Mouse (Mus musculus): Measurements from ENCODE around the gene Dip2a. TPM values are rescaled to one million over a fixed set of nuclear protein-coding genes. Genes with fewer than 3 reads are reported as not detected.

Gene Dip2a
- total and polyA plus RNA-seq, 3 experiments, result 7.5 to 9.2 (median 8.4) TPM

- no peak for DNase-seq
- H3K4me3 ChIP-seq, result no peak overlapping the region
- H3K27ac ChIP-seq, result no peak overlapping the region
- no peaks in the 10 kb centered on the region for H3K79me2 ChIP-seq (replicated peaks; ENCODE audit: control insufficient read depth, insufficient read depth, low read length)
- no peak for TF ChIP-seq EP300 (IDR thresholded peaks at IDR 0.05; ENCODE audit: insufficient read depth, low read depth, low read length)
- no peak for TF ChIP-seq POLR2A (IDR thresholded peaks at IDR 0.05; ENCODE audit: insufficient read depth, low read depth, low read length)
- no peak for TF ChIP-seq CTCF (IDR thresholded peaks at IDR 0.05)
- H3K36me3 ChIP-seq (ENCODE audit: control insufficient read depth, insufficient read depth, low read length), result peaks cover under 1% of the 10 kb centered on the region; the same call in 1 of the 2 replicates
- H3K9ac ChIP-seq (ENCODE audit: low read depth, low read length), result no peak overlapping the region
- intact Hi-C loops (cut with DNase I), result no loop called here
- H3K27me3 ChIP-seq (ENCODE audit: control insufficient read depth, insufficient read depth, low read length), result no peaks in the 10 kb centered on the region
- no peaks in the 10 kb centered on the region for H3K4me1 ChIP-seq (ENCODE audit: control insufficient read depth, insufficient read depth, low read length)
- 85% methylated on average over 13 of the region's 13 CpGs for WGBS
Measured at GRCm38 (mm10) chr10:76368766-76369165, 23.7 kb upstream of the Dip2a start.

DNA sequence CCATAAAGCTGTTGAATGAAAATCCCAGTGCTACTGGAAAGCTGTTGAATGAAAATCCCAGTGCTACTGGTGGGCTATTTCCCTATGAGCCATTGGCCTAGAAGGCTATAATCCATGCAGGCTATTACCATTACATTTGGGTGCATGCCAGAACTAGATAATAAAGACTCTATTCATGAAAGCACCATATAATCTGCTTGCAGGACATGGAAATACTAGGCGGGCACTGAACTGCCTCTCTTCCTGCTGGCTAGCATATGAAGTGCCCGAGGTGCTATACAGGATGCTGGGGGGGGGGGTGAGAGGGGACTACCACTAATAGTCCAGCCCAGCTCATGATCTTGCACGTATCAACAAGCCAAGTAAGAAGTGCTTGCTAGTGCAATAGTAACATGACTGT, 18.1 kb upstream of the Dip2a start:
- H3K79me2 ChIP-seq (replicated peaks; ENCODE audit: control insufficient read depth, insufficient read depth, low read length), result no peaks in the 10 kb centered on the region
- peaks cover 3% of the 10 kb centered on the region for H3K36me3 ChIP-seq (ENCODE audit: control insufficient read depth, insufficient read depth, low read length)
- no peak overlapping the region for H3K4me3 ChIP-seq
- H3K4me1 ChIP-seq (ENCODE audit: control insufficient read depth, insufficient read depth, low read length), result no peaks in the 10 kb centered on the region
- H3K27ac ChIP-seq, result no peak overlapping the region
- no peak for TF ChIP-seq POLR2A (IDR thresholded peaks at IDR 0.05; ENCODE audit: insufficient read depth, low read depth, low read length)
- TF ChIP-seq CTCF (IDR thresholded peaks at IDR 0.05), result no peak
- no peak for TF ChIP-seq EP300 (IDR thresholded peaks at IDR 0.05; ENCODE audit: insufficient read depth, low read depth, low read length)
- H3K9ac ChIP-seq (ENCODE audit: low read depth, low read length), result no peak overlapping the region
- intact Hi-C loops (cut with DNase I), result no loop called here
- no peak for DNase-seq
- H3K27me3 ChIP-seq (ENCODE audit: control insufficient read depth, insufficient read depth, low read length), result no peaks in the 10 kb centered on the region
- WGBS, result 27% methylated on average over 3 of the region's 3 CpGs

GRCm38 (mm10) chr10:76358468-76358867, 13.4 kb upstream of the Dip2a start:
- intact Hi-C loops (cut with DNase I), result no loop called here
- H3K4me3 ChIP-seq, result no peak overlapping the region
- WGBS, result 70% methylated on average over 5 of the region's 5 CpGs
- no peaks in the 10 kb centered on the region for H3K36me3 ChIP-seq (ENCODE audit: control insufficient read depth, insufficient read depth, low read length)
- no peak overlapping the region for H3K27ac ChIP-seq
- DNase-seq, result no peak
- TF ChIP-seq CTCF (IDR thresholded peaks at IDR 0.05) (no peak), EP300 (IDR thresholded peaks at IDR 0.05; ENCODE audit: insufficient read depth, low read depth, low read length) (no peak), POLR2A (IDR thresholded peaks at IDR 0.05; ENCODE audit: insufficient read depth, low read depth, low read length) (no peak)
- H3K27me3 ChIP-seq (ENCODE audit: control insufficient read depth, insufficient read depth, low read length), result no peaks in the 10 kb centered on the region
- H3K9ac ChIP-seq (ENCODE audit: low read depth, low read length), result no peak overlapping the region
- H3K79me2 ChIP-seq (replicated peaks; ENCODE audit: control insufficient read depth, insufficient read depth, low read length), result no peaks in the 10 kb centered on the region
- no peaks in the 10 kb centered on the region for H3K4me1 ChIP-seq (ENCODE audit: control insufficient read depth, insufficient read depth, low read length)

DNA sequence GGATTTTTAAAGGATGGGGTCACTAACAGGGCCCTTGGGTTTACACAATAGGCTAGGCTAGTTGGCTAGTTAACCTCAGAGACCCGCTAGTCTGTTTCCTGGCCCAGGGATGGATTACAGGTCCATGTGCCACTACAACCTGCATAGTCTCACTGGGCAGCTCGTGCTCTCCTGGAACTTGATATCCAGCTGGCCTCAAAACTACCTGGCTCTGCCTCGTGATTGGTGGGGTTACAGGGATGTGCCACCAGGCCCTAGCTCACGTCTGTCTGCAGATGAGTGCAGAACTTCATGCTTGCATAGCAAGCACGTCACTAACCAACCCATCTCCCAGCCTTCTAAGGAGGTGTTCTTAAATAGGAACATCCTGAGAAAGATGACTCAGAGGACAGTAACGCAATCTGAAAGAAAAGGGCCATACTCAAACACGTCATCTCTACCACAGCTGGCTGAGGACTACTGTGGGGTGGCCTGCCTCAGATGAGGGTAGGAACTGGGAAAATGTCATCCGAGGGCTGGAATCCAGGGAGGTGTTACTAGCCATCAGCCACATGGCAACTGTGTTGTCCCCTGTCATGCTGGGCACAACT, 12.3 kb upstream of the Dip2a start:
- DNase-seq, result no peak
- H3K27me3 ChIP-seq (ENCODE audit: control insufficient read depth, insufficient read depth, low read length), result no peaks in the 10 kb centered on the region
- TF ChIP-seq EP300 (IDR thresholded peaks at IDR 0.05; ENCODE audit: insufficient read depth, low read depth, low read length) (no peak), CTCF (IDR thresholded peaks at IDR 0.05) (no peak), POLR2A (IDR thresholded peaks at IDR 0.05; ENCODE audit: insufficient read depth, low read depth, low read length) (no peak)
- H3K4me1 ChIP-seq (ENCODE audit: control insufficient read depth, insufficient read depth, low read length), result no peaks in the 10 kb centered on the region
- intact Hi-C loops (cut with DNase I), result no loop called here
- 89% methylated on average over 8 of the region's 8 CpGs for WGBS
- no peak overlapping the region for H3K27ac ChIP-seq
- no peak overlapping the region for H3K9ac ChIP-seq (ENCODE audit: low read depth, low read length)
- no peak overlapping the region for H3K4me3 ChIP-seq
- no peaks in the 10 kb centered on the region for H3K79me2 ChIP-seq (replicated peaks; ENCODE audit: control insufficient read depth, insufficient read depth, low read length)
- no peaks in the 10 kb centered on the region for H3K36me3 ChIP-seq (ENCODE audit: control insufficient read depth, insufficient read depth, low read length)

DNA sequence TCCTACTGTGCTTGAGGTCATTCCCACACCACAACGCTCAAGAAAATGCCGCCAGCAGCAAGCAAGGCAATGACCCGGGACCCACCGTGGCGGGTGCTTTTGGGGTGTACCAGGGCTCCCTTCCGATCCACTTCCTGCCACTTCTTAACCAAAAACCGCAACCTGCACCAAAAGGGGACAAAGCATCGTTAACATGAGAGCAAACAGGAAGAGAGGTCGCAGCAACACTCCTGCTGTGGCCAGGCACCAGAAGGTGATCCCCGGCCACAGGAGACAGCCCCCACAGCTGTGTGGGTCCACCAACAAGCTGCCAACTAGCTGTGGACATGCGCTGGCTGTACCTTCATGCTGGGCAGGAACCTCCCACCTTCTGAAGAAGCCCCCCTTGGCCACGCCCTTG, 9.9 kb upstream of the Dip2a start:
- Histone ChIP-seq H3K79me2 (replicated peaks; ENCODE audit: control insufficient read depth, insufficient read depth, low read length) (no peaks in the 10 kb centered on the region), H3K27me3 (ENCODE audit: control insufficient read depth, insufficient read depth, low read length) (no peaks in the 10 kb centered on the region), H3K36me3 (ENCODE audit: control insufficient read depth, insufficient read depth, low read length) (no peaks in the 10 kb centered on the region), H3K4me3 (no peak overlapping the region), H3K27ac (no peak overlapping the region), H3K9ac (ENCODE audit: low read depth, low read length) (no peak overlapping the region), H3K4me1 (ENCODE audit: control insufficient read depth, insufficient read depth, low read length) (no peaks in the 10 kb centered on the region)
- 80% methylated on average over 12 of the region's 12 CpGs for WGBS
- TF ChIP-seq POLR2A (IDR thresholded peaks at IDR 0.05; ENCODE audit: insufficient read depth, low read depth, low read length) (no peak), CTCF (IDR thresholded peaks at IDR 0.05) (no peak), EP300 (IDR thresholded peaks at IDR 0.05; ENCODE audit: insufficient read depth, low read depth, low read length) (no peak)
- intact Hi-C loops (cut with DNase I), result no loop called here
- DNase-seq, result no peak

- no peak for DNase-seq
- H3K27me3 ChIP-seq (ENCODE audit: control insufficient read depth, insufficient read depth, low read length), result no peaks in the 10 kb centered on the region
- H3K27ac ChIP-seq, result no peak overlapping the region
- 96% methylated on average over 12 of the region's 12 CpGs for WGBS
- H3K4me1 ChIP-seq (ENCODE audit: control insufficient read depth, insufficient read depth, low read length), result no peaks in the 10 kb centered on the region
- H3K9ac ChIP-seq (ENCODE audit: low read depth, low read length), result no peak overlapping the region
- H3K36me3 ChIP-seq (ENCODE audit: control insufficient read depth, insufficient read depth, low read length), result no peaks in the 10 kb centered on the region
- TF ChIP-seq POLR2A (IDR thresholded peaks at IDR 0.05; ENCODE audit: insufficient read depth, low read depth, low read length), result no peak
- TF ChIP-seq EP300 (IDR thresholded peaks at IDR 0.05; ENCODE audit: insufficient read depth, low read depth, low read length), result no peak
- TF ChIP-seq CTCF (IDR thresholded peaks at IDR 0.05), result no peak
- intact Hi-C loops (cut with DNase I), result no loop called here
- no peaks in the 10 kb centered on the region for H3K79me2 ChIP-seq (replicated peaks; ENCODE audit: control insufficient read depth, insufficient read depth, low read length)
- H3K4me3 ChIP-seq, result no peak overlapping the region
Measured at GRCm38 (mm10) chr10:76353986-76354385, 8.9 kb upstream of the Dip2a start.

Data from heart, adult 2 months (tissue).